28 mouse cellular contexts compared by ENCODE assay signal in genomic region chr2:148455341-148455740, GRCm38 (mm10). TPM values are rescaled to one million over a fixed set of nuclear protein-coding genes. Genes with fewer than 3 reads are reported as not detected.
DNase-seq lines count a peak whose midpoint lies in the region; ATAC-seq and TF ChIP-seq lines count a peak whose summit lies in the region.
"Had no signal": no experiment of that assay in that cellular context is flagged by ENCODE, and none has a peak within 500 bp of the region (broad histone marks: within the 10 kb centered on the region; RNA-seq: fewer than 3 reads in every experiment).

No protein-coding gene starts in this region.

- H3K27me3 ChIP-seq in lung, postnatal 0 days (replicated peaks; ENCODE audit: insufficient read depth, low read length), result no peaks in the 10 kb centered on the region
- H3K27me3 ChIP-seq: embryonic facial prominence, embryonic 13.5 days; forebrain, embryonic 13.5 days; heart, embryonic 13.5 days; hindbrain, embryonic 12.5 days; hindbrain, embryonic 15.5 days; Patski had no signal

- H3K9me3 ChIP-seq in lung, postnatal 0 days (ENCODE audit: low read length), result no peaks in the 10 kb centered on the region
- H3K9me3 ChIP-seq: embryonic facial prominence, embryonic 10.5 days; embryonic facial prominence, embryonic 13.5 days; forebrain, embryonic 10.5 days; forebrain, embryonic 13.5 days; heart, embryonic 10.5 days; heart, embryonic 13.5 days; hindbrain, embryonic 12.5 days; hindbrain, embryonic 15.5 days had no signal

- peak overlapping the region; percentile 6; the same call in 1 of the 2 replicates for H3K27ac ChIP-seq in lung, postnatal 0 days (ENCODE audit: low read length)
- H3K27ac ChIP-seq in bone marrow macrophage, adult 2 months (ENCODE audit: insufficient read depth, low read depth, low read length), result peak overlapping the region; percentile 24; the same call in 1 of the 2 replicates
- H3K27ac ChIP-seq: embryonic facial prominence, embryonic 10.5 days; embryonic facial prominence, embryonic 13.5 days; forebrain, embryonic 10.5 days; forebrain, embryonic 13.5 days; gastrocnemius, adult 2 months; heart, adult 2 months; heart, embryonic 10.5 days; heart, embryonic 13.5 days; hindbrain, embryonic 12.5 days; hindbrain, embryonic 15.5 days had no signal

- no peak overlapping the region for H3K4me3 ChIP-seq in lung, postnatal 0 days (ENCODE audit: low read depth, low read length)
- H3K4me3 ChIP-seq in bone marrow macrophage, adult 2 months (ENCODE audit: insufficient read depth, low read length), result no peak overlapping the region
- H3K4me3 ChIP-seq: embryonic facial prominence, embryonic 10.5 days; embryonic facial prominence, embryonic 13.5 days; erythroblast, embryonic 14.5 days; forebrain, embryonic 10.5 days; forebrain, embryonic 13.5 days; gastrocnemius, adult 2 months; heart, adult 2 months; heart, embryonic 10.5 days; heart, embryonic 13.5 days; hindbrain, embryonic 12.5 days; hindbrain, embryonic 15.5 days had no signal

- no peak for TF ChIP-seq CTCF in lung, postnatal 0 days (IDR thresholded peaks at IDR 0.05)
- TF ChIP-seq CTCF in bone marrow macrophage, adult 2 months (IDR thresholded peaks at IDR 0.05; ENCODE audit: low read depth, low read length), result no peak

- no peaks in the 10 kb centered on the region for H3K36me3 ChIP-seq in lung, postnatal 0 days (ENCODE audit: insufficient read depth, low read length)
- H3K36me3 ChIP-seq: embryonic facial prominence, embryonic 10.5 days; embryonic facial prominence, embryonic 13.5 days; forebrain, embryonic 10.5 days; heart, embryonic 10.5 days; heart, embryonic 13.5 days; hindbrain, embryonic 12.5 days; hindbrain, embryonic 15.5 days had no signal

- H3K4me2 ChIP-seq in lung, postnatal 0 days (replicated peaks; ENCODE audit: low read depth, low read length), result no peak overlapping the region
- H3K4me2 ChIP-seq: embryonic facial prominence, embryonic 13.5 days; forebrain, embryonic 13.5 days; heart, embryonic 13.5 days; hindbrain, embryonic 12.5 days; hindbrain, embryonic 15.5 days had no signal

- peak; percentile 56 for DNase-seq in lung, postnatal 0 days (ENCODE audit: low spot score)
- DNase-seq in lung, postnatal 4 days, result no peak
- DNase-seq in B cell, adult 2 months, result no peak
- no peak for DNase-seq in spleen, postnatal 14 days (ENCODE audit: low spot score in 2 of 2)
- DNase-seq: adrenal gland, adult 2 months; adrenal gland, postnatal 14 days; cerebellum, adult 11-12 months; cerebellum, adult 8-10 months; cerebellum, postnatal 10 days; cerebellum, postnatal 36 days; embryo, embryonic 11 days; gastrocnemius, adult 2 months; gastrocnemius, postnatal 14 days; heart, adult 2 months; heart, postnatal 14 days had no signal

- TF ChIP-seq EP300 in lung, postnatal 0 days (IDR thresholded peaks at IDR 0.05), result no peak

- no peak for ATAC-seq in lung, postnatal 0 days
- ATAC-seq in megakaryocyte, adult 5-6 weeks (ENCODE audit: poor library complexity, severe bottlenecking), result 0 out of 2 replicates have a peak, but pooled peaks have one; percentile 13
- ATAC-seq: forebrain, embryonic 13.5 days; forebrain, embryonic 16.5 days; Patski had no signal

- no peak overlapping the region for H3K9ac ChIP-seq in lung, postnatal 0 days (replicated peaks; ENCODE audit: low read depth)
- H3K9ac ChIP-seq: embryonic facial prominence, embryonic 13.5 days; forebrain, embryonic 13.5 days; heart, embryonic 13.5 days; hindbrain, embryonic 12.5 days; hindbrain, embryonic 15.5 days had no signal

- TF ChIP-seq POLR2A in bone marrow macrophage, adult 2 months (IDR thresholded peaks at IDR 0.05; ENCODE audit: borderline replicate concordance, low read depth, low read length), result no peak

- no peaks in the 10 kb centered on the region for H3K4me1 ChIP-seq in lung, postnatal 0 days (ENCODE audit: insufficient read depth, low read depth, low read length)
- peaks cover 42% of the 10 kb centered on the region for H3K4me1 ChIP-seq in bone marrow macrophage, adult 2 months (ENCODE audit: control insufficient read depth, insufficient read depth, low read length)
- H3K4me1 ChIP-seq: embryonic facial prominence, embryonic 10.5 days; embryonic facial prominence, embryonic 13.5 days; forebrain, embryonic 10.5 days; forebrain, embryonic 13.5 days; heart, embryonic 10.5 days; hindbrain, embryonic 12.5 days; hindbrain, embryonic 15.5 days had no signal

RNA-seq across cellular contexts. Expression of gene Cd93, which starts 12.0 kb away (rescaled TPM):
- 55.9 and 59.7 TPM in 2 replicates for polyA plus RNA-seq in lung, postnatal 0 days (2015; fragmentation: Nextera tagmentation; extraction: Ambion mirVana)
- polyA plus RNA-seq in bone marrow macrophage, adult 2 months (2012; ENCODE audit: insufficient read depth, insufficient read length, missing spikeins), result 338 and 370 TPM in 2 replicates
- total RNA-seq in megakaryocyte, adult 5-6 weeks (2015), result 48.5 and 49.1 TPM in 2 replicates
- total RNA-seq in megakaryocyte, adult 5-6 weeks (2017), result 61.8 and 65.4 TPM in 2 replicates

RNA-seq across cellular contexts. Expression of gene Thbd, which starts 47.4 kb away (rescaled TPM):
- polyA plus RNA-seq in lung, postnatal 0 days (2015; fragmentation: Nextera tagmentation; extraction: Ambion mirVana), result 227 and 232 TPM in 2 replicates
- polyA plus RNA-seq in bone marrow macrophage, adult 2 months (2012; ENCODE audit: insufficient read depth, insufficient read length, missing spikeins), result 8.2 and 8.3 TPM in 2 replicates
- total RNA-seq in megakaryocyte, adult 5-6 weeks (2015), result 31.0 and 33.5 TPM in 2 replicates
- 31.1 and 31.3 TPM in 2 replicates for total RNA-seq in megakaryocyte, adult 5-6 weeks (2017)
- polyA plus RNA-seq: erythroblast, embryonic 14.5 days; Patski had no signal

Comparison
In these comparisons a context has a peak if more than half of its experiments do, and no peak if none do; other contexts are left out.
1. RNA of gene Thbd, which starts 47.4 kb away (polyA plus RNA-seq): 227 to 232 TPM in lung, postnatal 0 days; 8.2 to 8.3 TPM in bone marrow macrophage, adult 2 months; every median in the first group is over 10 times any median in the second.